Mouse (Mus musculus): ENCODE results near the gene Aff4. TPM values are rescaled to one million over a fixed set of nuclear protein-coding genes. Genes with fewer than 3 reads are reported as not detected.
"Not testable (repeated sequence)": the region's sequence is repeated elsewhere in the genome, so short reads cannot be mapped to it uniquely, and the experiment has no call there.

Aff4 gene
- polyA plus RNA-seq, 1 experiment from 2014 or later = 16.8 TPM

- Histone ChIP-seq H3K36me3 (ENCODE audit: insufficient read depth, low read length) (no peaks in the 10 kb centered on the region), H3K9ac (replicated peaks; ENCODE audit: low read length) (no peak overlapping the region), H3K4me3 (ENCODE audit: low read length) (no peak overlapping the region), H3K27me3 (ENCODE audit: insufficient read depth, low read length) (no peaks in the 10 kb centered on the region), H3K27ac (ENCODE audit: low read length) (peak overlapping the region; percentile 49; the same call in 1 of the 2 replicates), H3K9me3 (ENCODE audit: low read length) (no peaks in the 10 kb centered on the region), H3K4me1 (ENCODE audit: insufficient read depth, low read length) (0 out of 2 replicates have a peak, but pooled peaks cover 3% of the 10 kb centered on the region), H3K4me2 (replicated peaks; ENCODE audit: low read depth, low read length) (no peak overlapping the region)
- peak; percentile 49 for ATAC-seq (ENCODE audit: low FRiP score, low TSS enrichment)
- WGBS = 16% methylated on average over 1 of the region's 1 CpGs
These were observed 35.9 kb upstream of the Aff4 start for GRCm38 (mm10) chr11:53314770-53315173.

GRCm38 (mm10) chr11:53316996-53317395 lies 33.6 kb upstream of the Aff4 start:
- 47% methylated on average over 6 of the region's 6 CpGs for WGBS
- H3K27ac ChIP-seq (ENCODE audit: low read length) = no peak overlapping the region
- no peak overlapping the region for H3K4me3 ChIP-seq (ENCODE audit: low read length)
- H3K4me2 ChIP-seq (replicated peaks; ENCODE audit: low read depth, low read length) = no peak overlapping the region
- no peaks in the 10 kb centered on the region for H3K9me3 ChIP-seq (ENCODE audit: low read length)
- no peak for ATAC-seq (ENCODE audit: low FRiP score, low TSS enrichment)
- no peak overlapping the region for H3K9ac ChIP-seq (replicated peaks; ENCODE audit: low read length)
- 0 out of 2 replicates have a peak, but pooled peaks cover 3% of the 10 kb centered on the region for H3K4me1 ChIP-seq (ENCODE audit: insufficient read depth, low read length)
- no peaks in the 10 kb centered on the region for H3K36me3 ChIP-seq (ENCODE audit: insufficient read depth, low read length)
- no peaks in the 10 kb centered on the region for H3K27me3 ChIP-seq (ENCODE audit: insufficient read depth, low read length)

GRCm38 (mm10) chr11:53318041-53318440 lies 32.6 kb upstream of the Aff4 start:
- Histone ChIP-seq H3K9ac (replicated peaks; ENCODE audit: low read length) (no peak overlapping the region), H3K9me3 (ENCODE audit: low read length) (no peaks in the 10 kb centered on the region), H3K27ac (ENCODE audit: low read length) (no peak overlapping the region), H3K4me1 (ENCODE audit: insufficient read depth, low read length) (0 out of 2 replicates have a peak, but pooled peaks cover 3% of the 10 kb centered on the region), H3K4me3 (ENCODE audit: low read length) (no peak overlapping the region), H3K27me3 (ENCODE audit: insufficient read depth, low read length) (no peaks in the 10 kb centered on the region), H3K4me2 (replicated peaks; ENCODE audit: low read depth, low read length) (no peak overlapping the region), H3K36me3 (ENCODE audit: insufficient read depth, low read length) (no peaks in the 10 kb centered on the region)
- no peak for ATAC-seq (ENCODE audit: low FRiP score, low TSS enrichment)
- 74% methylated on average over 7 of the region's 7 CpGs for WGBS

- H3K36me3 ChIP-seq (ENCODE audit: insufficient read depth, low read length); H3K9ac ChIP-seq (replicated peaks; ENCODE audit: low read length); H3K4me1 ChIP-seq (ENCODE audit: insufficient read depth, low read length); H3K4me3 ChIP-seq (ENCODE audit: low read length); H3K27ac ChIP-seq (ENCODE audit: low read length); H3K9me3 ChIP-seq (ENCODE audit: low read length); H3K4me2 ChIP-seq (replicated peaks; ENCODE audit: low read depth, low read length); ATAC-seq (ENCODE audit: low FRiP score, low TSS enrichment); H3K27me3 ChIP-seq (ENCODE audit: insufficient read depth, low read length): not testable (repeated sequence)
- 97% methylated on average over 3 of the region's 3 CpGs for WGBS
These were observed 32.1 kb upstream of the Aff4 start for GRCm38 (mm10) chr11:53318568-53318967.

GRCm38 (mm10) chr11:53319867-53320266 lies 30.8 kb upstream of the Aff4 start:
- H3K27ac ChIP-seq (ENCODE audit: low read length); H3K27me3 ChIP-seq (ENCODE audit: insufficient read depth, low read length); ATAC-seq (ENCODE audit: low FRiP score, low TSS enrichment); H3K9me3 ChIP-seq (ENCODE audit: low read length); H3K4me2 ChIP-seq (replicated peaks; ENCODE audit: low read depth, low read length); H3K4me3 ChIP-seq (ENCODE audit: low read length); H3K9ac ChIP-seq (replicated peaks; ENCODE audit: low read length); H3K4me1 ChIP-seq (ENCODE audit: insufficient read depth, low read length); H3K36me3 ChIP-seq (ENCODE audit: insufficient read depth, low read length): not testable (repeated sequence)
- 94% methylated on average over 13 of the region's 13 CpGs for WGBS

- H3K36me3 ChIP-seq (ENCODE audit: insufficient read depth, low read length) = peaks cover 14% of the 10 kb centered on the region
- peak within 1 kb of the TSS; percentile 80 for H3K4me2 ChIP-seq (replicated peaks; ENCODE audit: low read depth, low read length)
- H3K4me3 ChIP-seq (ENCODE audit: low read length) = peak within 1 kb of the TSS; percentile 65
- H3K27me3 ChIP-seq (ENCODE audit: insufficient read depth, low read length) = no peaks in the 10 kb centered on the region
- under 1% methylated on average over 21 of the region's 21 CpGs for WGBS
- no peaks in the 10 kb centered on the region for H3K9me3 ChIP-seq (ENCODE audit: low read length)
- peaks cover 8% of the 10 kb centered on the region for H3K4me1 ChIP-seq (ENCODE audit: insufficient read depth, low read length)
- peak; percentile 96 for ATAC-seq (ENCODE audit: low FRiP score, low TSS enrichment)
- peak within 1 kb of the TSS; percentile 54 for H3K27ac ChIP-seq (ENCODE audit: low read length)
- peak within 1 kb of the TSS; percentile 83 for H3K9ac ChIP-seq (replicated peaks; ENCODE audit: low read length)
These were observed 26.1 kb upstream of the Aff4 start, which contains the start of gene Zcchc10 for GRCm38 (mm10) chr11:53324512-53324968. TSS of gene Zcchc10 (plus strand) at chr11:53324679.

GRCm38 (mm10) chr11:53330325-53330724 lies 20.3 kb upstream of the Aff4 start:
- Histone ChIP-seq H3K4me3 (ENCODE audit: low read length) (no peak overlapping the region), H3K27me3 (ENCODE audit: insufficient read depth, low read length) (no peaks in the 10 kb centered on the region), H3K36me3 (ENCODE audit: insufficient read depth, low read length) (peaks cover 41% of the 10 kb centered on the region), H3K27ac (ENCODE audit: low read length) (no peak overlapping the region), H3K9me3 (ENCODE audit: low read length) (no peaks in the 10 kb centered on the region), H3K4me2 (replicated peaks; ENCODE audit: low read depth, low read length) (no peak overlapping the region), H3K4me1 (ENCODE audit: insufficient read depth, low read length) (peaks cover 4% of the 10 kb centered on the region), H3K9ac (replicated peaks; ENCODE audit: low read length) (no peak overlapping the region)
- WGBS = 84% methylated on average over 7 of the region's 7 CpGs
- no peak for ATAC-seq (ENCODE audit: low FRiP score, low TSS enrichment)

- H3K4me3 ChIP-seq (ENCODE audit: low read length) = no peak overlapping the region
- H3K9me3 ChIP-seq (ENCODE audit: low read length) = no peaks in the 10 kb centered on the region
- ATAC-seq (ENCODE audit: low FRiP score, low TSS enrichment) = no peak
- 95% methylated on average over 6 of the region's 6 CpGs for WGBS
- peaks cover 41% of the 10 kb centered on the region for H3K36me3 ChIP-seq (ENCODE audit: insufficient read depth, low read length)
- no peak overlapping the region for H3K4me2 ChIP-seq (replicated peaks; ENCODE audit: low read depth, low read length)
- no peak overlapping the region for H3K27ac ChIP-seq (ENCODE audit: low read length)
- H3K27me3 ChIP-seq (ENCODE audit: insufficient read depth, low read length) = no peaks in the 10 kb centered on the region
- no peaks in the 10 kb centered on the region for H3K4me1 ChIP-seq (ENCODE audit: insufficient read depth, low read length)
- no peak overlapping the region for H3K9ac ChIP-seq (replicated peaks; ENCODE audit: low read length)
These were observed 19.5 kb upstream of the Aff4 start for GRCm38 (mm10) chr11:53331121-53331520.

- H3K36me3 ChIP-seq (ENCODE audit: insufficient read depth, low read length) = peaks cover 41% of the 10 kb centered on the region
- no peak for ATAC-seq (ENCODE audit: low FRiP score, low TSS enrichment)
- 85% methylated on average over 14 of the region's 14 CpGs for WGBS
These were observed 18.5 kb upstream of the Aff4 start for GRCm38 (mm10) chr11:53332076-53332680.

GRCm38 (mm10) chr11:53335505-53336181 lies 15.0 kb upstream of the Aff4 start:
- no peak overlapping the region for H3K4me3 ChIP-seq (ENCODE audit: low read length)
- no peaks in the 10 kb centered on the region for H3K27me3 ChIP-seq (ENCODE audit: insufficient read depth, low read length)
- no peak for ATAC-seq (ENCODE audit: low FRiP score, low TSS enrichment)
- H3K27ac ChIP-seq (ENCODE audit: low read length) = no peak overlapping the region
- WGBS = 49% methylated on average over 3 of the region's 3 CpGs
- no peaks in the 10 kb centered on the region for H3K4me1 ChIP-seq (ENCODE audit: insufficient read depth, low read length)
- no peak overlapping the region for H3K9ac ChIP-seq (replicated peaks; ENCODE audit: low read length)
- no peak overlapping the region for H3K4me2 ChIP-seq (replicated peaks; ENCODE audit: low read depth, low read length)
- H3K36me3 ChIP-seq (ENCODE audit: insufficient read depth, low read length) = peaks cover 21% of the 10 kb centered on the region; the same call in 1 of the 2 replicates
- no peaks in the 10 kb centered on the region for H3K9me3 ChIP-seq (ENCODE audit: low read length)

More at GRCm38 (mm10) chr11:53332076-53332680, 18.5 kb upstream of the Aff4 start:
- no peaks in the 10 kb centered on the region for H3K9me3 ChIP-seq (ENCODE audit: low read length)
- H3K27me3 ChIP-seq (ENCODE audit: insufficient read depth, low read length) = no peaks in the 10 kb centered on the region
- H3K4me2 ChIP-seq (replicated peaks; ENCODE audit: low read depth, low read length) = no peak overlapping the region
- no peak overlapping the region for H3K4me3 ChIP-seq (ENCODE audit: low read length)
- no peak overlapping the region for H3K27ac ChIP-seq (ENCODE audit: low read length)
- no peaks in the 10 kb centered on the region for H3K4me1 ChIP-seq (ENCODE audit: insufficient read depth, low read length)
- H3K9ac ChIP-seq (replicated peaks; ENCODE audit: low read length) = no peak overlapping the region

Data from kidney, embryonic 16.5 days (tissue).